Mouse (Mus musculus): ENCODE data around the gene Rps27a.
"Not testable (repeated sequence)": the region's sequence is repeated elsewhere in the genome, so short reads cannot be mapped to it uniquely, and the experiment has no call there.

Rps27a gene

GRCm38 (mm10) chr11:29547752-29548503, at the start of gene Rps27a, which contains the start of gene Clhc1:
Gene Rps27a (minus strand): TSS chr11:29548109.
Gene Clhc1 (plus strand): TSS chr11:29547950.
- peak; percentile 95 for DNase-seq

GRCm38 (mm10) chr11:29597159-29597558, 49.2 kb upstream of the Rps27a start:
- no peak for DNase-seq

- DNase-seq: no peak
Observed at GRCm38 (mm10) chr11:29595217-29595616, 47.3 kb upstream of the Rps27a start.

GRCm38 (mm10) chr11:29579610-29580009, 31.7 kb upstream of the Rps27a start:
- DNase-seq: peak; percentile 7

- DNase-seq: no peak
Observed at GRCm38 (mm10) chr11:29572656-29573055, 24.7 kb upstream of the Rps27a start.

- DNase-seq: no peak
Observed at GRCm38 (mm10) chr11:29571536-29571935, 23.6 kb upstream of the Rps27a start.

GRCm38 (mm10) chr11:29563406-29563805, 15.5 kb upstream of the Rps27a start:
- no peak for DNase-seq

GRCm38 (mm10) chr11:29560990-29561389, 13.1 kb upstream of the Rps27a start:
- DNase-seq: no peak

GRCm38 (mm10) chr11:29560452-29560851, 12.5 kb upstream of the Rps27a start:
- DNase-seq: no peak

- no peak for DNase-seq
Observed at GRCm38 (mm10) chr11:29549425-29549778, 1.5 kb upstream of the Rps27a start.

- DNase-seq: peak; percentile 11
Observed at GRCm38 (mm10) chr11:29548504-29549424, 855 bp upstream of the Rps27a start.

GRCm38 (mm10) chr11:29547249-29547751, 609 bp downstream of the Rps27a start:
- no peak for DNase-seq

- no peak for DNase-seq
Observed at GRCm38 (mm10) chr11:29546762-29547161, 1.1 kb downstream of the Rps27a start.

GRCm38 (mm10) chr11:29546297-29546696, 1.6 kb downstream of the Rps27a start:
- DNase-seq: not testable (repeated sequence)

GRCm38 (mm10) chr11:29545150-29545752, 2.7 kb downstream of the Rps27a start:
- DNase-seq: not testable (repeated sequence)

- DNase-seq: no peak
Observed at GRCm38 (mm10) chr11:29544225-29544945, 3.5 kb downstream of the Rps27a start.

GRCm38 (mm10) chr11:29538201-29538600, 9.7 kb downstream of the Rps27a start:
- DNase-seq: no peak

- peak; percentile 69 for DNase-seq
Observed at GRCm38 (mm10) chr11:29525988-29526794, 21.7 kb downstream of the Rps27a start, which contains the start of gene Mtif2. Gene Mtif2 (plus strand): TSS chr11:29526408.

GRCm38 (mm10) chr11:29514682-29515412, 33.1 kb downstream of the Rps27a start, which contains the start of gene Prorsd1:
Gene Prorsd1 (minus strand): TSS chr11:29515033.
- DNase-seq: peak; percentile 93

- DNase-seq: no peak
Observed at GRCm38 (mm10) chr11:29514325-29514681, 33.6 kb downstream of the Rps27a start.
